Mouse (Mus musculus): ENCODE measurements around the gene Lingo2.
"Not testable (repeated sequence)": the region's sequence is repeated elsewhere in the genome, so short reads cannot be mapped to it uniquely, and the experiment has no call there.

The Lingo2 gene

GRCm38 (mm10) chr4:36078910-36079525 is 872.5 kb downstream of the Lingo2 start:
- no peak for DNase-seq

GRCm38 (mm10) chr4:36064701-36065100 is 886.8 kb downstream of the Lingo2 start:
- not testable (repeated sequence) for DNase-seq

- no peak for DNase-seq
Measured at GRCm38 (mm10) chr4:36052791-36053376, 898.7 kb downstream of the Lingo2 start.

- DNase-seq = no peak
Measured at GRCm38 (mm10) chr4:36040361-36040760, 911.2 kb downstream of the Lingo2 start.

- DNase-seq = no peak
Measured at GRCm38 (mm10) chr4:36038742-36039141, 912.8 kb downstream of the Lingo2 start.

GRCm38 (mm10) chr4:36032039-36032438 is 919.5 kb downstream of the Lingo2 start:
- DNase-seq = no peak

- no peak for DNase-seq
Measured at GRCm38 (mm10) chr4:36014181-36014580, 937.4 kb downstream of the Lingo2 start.

- no peak for DNase-seq
Measured at GRCm38 (mm10) chr4:35992005-35992763, 959.4 kb downstream of the Lingo2 start.

GRCm38 (mm10) chr4:35986012-35986411 is 965.5 kb downstream of the Lingo2 start:
- DNase-seq = no peak

GRCm38 (mm10) chr4:35963532-35963931 is 988.0 kb downstream of the Lingo2 start:
- no peak for DNase-seq

- no peak for DNase-seq
Measured at GRCm38 (mm10) chr4:35951894-35952293, 999.7 kb downstream of the Lingo2 start.

GRCm38 (mm10) chr4:35951251-35951650 is 1000.3 kb downstream of the Lingo2 start:
- DNase-seq = no peak

GRCm38 (mm10) chr4:35934056-35934661 is 1017.4 kb downstream of the Lingo2 start:
- no peak for DNase-seq

- no peak for DNase-seq
Measured at GRCm38 (mm10) chr4:35927722-35928121, 1023.8 kb downstream of the Lingo2 start.

GRCm38 (mm10) chr4:35917453-35917852 is 1034.1 kb downstream of the Lingo2 start:
- no peak for DNase-seq

- no peak for DNase-seq
Measured at GRCm38 (mm10) chr4:35897769-35898564, 1053.6 kb downstream of the Lingo2 start.

- no peak for DNase-seq
Measured at GRCm38 (mm10) chr4:35885591-35886542, 1065.7 kb downstream of the Lingo2 start.

GRCm38 (mm10) chr4:35884946-35885460 is 1066.5 kb downstream of the Lingo2 start:
- no peak for DNase-seq

- no peak for DNase-seq
Measured at GRCm38 (mm10) chr4:35846518-35846917, 1105.0 kb downstream of the Lingo2 start.

- no peak for DNase-seq
Measured at GRCm38 (mm10) chr4:35845140-35845539, 1106.4 kb downstream of the Lingo2 start.

- DNase-seq = no peak
Measured at GRCm38 (mm10) chr4:35844518-35844917, 1107.0 kb downstream of the Lingo2 start.

All from cerebellum, adult 9-10 months (tissue).